Mouse (Mus musculus) MEL (cell line): ENCODE data around the gene Nhlrc3. TPM values are rescaled to one million over a fixed set of nuclear protein-coding genes. Genes with fewer than 3 reads are reported as not detected.
A peak's percentile ranks its signal among the peaks of the same experiment; 100 is the strongest.

Experiments
- DNase-seq: peaks from one replicate; pipeline ENCODE4 v3.0.0; 2011; ENCODE audit warnings: low read depth, low spot score
- H3K27ac ChIP-seq: 2 replicates; pipeline ENCODE4 v1.5.1; 2012; ENCODE audit warnings: low read depth, mild to moderate bottlenecking, control low read depth, low read length, moderate library complexity; ENCODE audit not compliant: control insufficient read depth
- H3K27me3 ChIP-seq, 2 experiments: fragments of 150-350 bp in 1 of 2; sonication (generic) in 1 of 2; 2 replicates each; pipeline ENCODE4 v1.6.1; 2012; ENCODE audit warnings: low read length in 2 of 2, mild to moderate bottlenecking in 2 of 2, improper control_type of control experiment in 1 of 2, moderate library complexity in 1 of 2; ENCODE audit not compliant: insufficient read depth in 2 of 2, control insufficient read depth in 1 of 2
- H3K36me3 ChIP-seq, 2 experiments: 2 replicates each; pipeline ENCODE4 v1.6.1; 2012 to 2014; ENCODE audit warnings: low read length in 2 of 2, improper control_type of control experiment in 1 of 2, inconsistent platforms in 1 of 2, mild to moderate bottlenecking in 1 of 2; ENCODE audit not compliant: insufficient read depth in 2 of 2, control insufficient read depth in 1 of 2
- H3K4me1 ChIP-seq, 2 experiments: fragments of 150-350 bp in 1 of 2; sonication (generic) in 1 of 2; 2 replicates each; pipeline ENCODE4 v1.6.1; 2012; ENCODE audit warnings: low read length in 2 of 2, improper control_type of control experiment in 1 of 2, mild to moderate bottlenecking in 1 of 2; ENCODE audit not compliant: insufficient read depth in 2 of 2, control insufficient read depth in 1 of 2
- H3K4me3 ChIP-seq, 2 experiments: fragments of 150-350 bp in 1 of 2; sonication (generic) in 1 of 2; 2 replicates each; pipeline ENCODE4 v1.5.1; 2012; ENCODE audit warnings: low read depth in 2 of 2, low read length in 2 of 2, mild to moderate bottlenecking in 2 of 2, moderate library complexity in 2 of 2, control low read depth in 1 of 2, improper control_type of control experiment in 1 of 2; ENCODE audit not compliant: control insufficient read depth in 1 of 2, insufficient read depth in 1 of 2
- H3K79me2 ChIP-seq: 2 replicates; pipeline ENCODE4 v1.6.1; 2012; ENCODE audit warnings: mild to moderate bottlenecking, low read length, moderate library complexity; ENCODE audit not compliant: control insufficient read depth, poor library complexity, insufficient read depth
- H3K9ac ChIP-seq: 2 replicates; pipeline ENCODE4 v1.6.1; 2012; ENCODE audit warnings: low read depth, mild to moderate bottlenecking, control low read depth, low read length, moderate library complexity; ENCODE audit not compliant: control insufficient read depth, poor library complexity, severe bottlenecking
- H3K9me3 ChIP-seq: fragments of 150-350 bp; sonication (generic); replicated peaks from 2 replicates; pipeline ENCODE4 v1.6.1; 2012; ENCODE audit warnings: mild to moderate bottlenecking, low read length, improper control_type of control experiment, moderate library complexity; ENCODE audit not compliant: insufficient read depth
- CHD1 ChIP-seq: IDR thresholded peaks from 2 replicates; pipeline ENCODE4 v1.6.1; 2012; ENCODE audit warnings: low read depth, mild to moderate bottlenecking, inconsistent platforms, low read length, improper control_type of control experiment
- CHD2 ChIP-seq: IDR thresholded peaks from 2 replicates; pipeline ENCODE4 v1.6.1; 2011; ENCODE audit warnings: low read length, improper control_type of control experiment
- CTCF ChIP-seq, 3 experiments: IDR thresholded peaks in 2 of 3; conservative IDR thresholded peaks in 1 of 3; 2 replicates each; pipeline ENCODE4 v1.5.1; 2011 to 2012; ENCODE audit warnings: low read length in 3 of 3, low read depth in 2 of 3, mild to moderate bottlenecking in 2 of 3, improper control_type of control experiment in 1 of 3, inconsistent platforms in 1 of 3, mixed read lengths in 1 of 3, moderate library complexity in 1 of 3; ENCODE audit not compliant: control insufficient read depth in 1 of 3, insufficient read depth in 1 of 3, poor library complexity in 1 of 3, severe bottlenecking in 1 of 3
- E2F4 ChIP-seq: IDR thresholded peaks from 2 replicates; pipeline ENCODE4 v1.6.1; 2011; ENCODE audit warnings: low read depth, low read length, improper control_type of control experiment, borderline replicate concordance
- EP300 ChIP-seq, 2 experiments: IDR thresholded peaks; 2 replicates each; pipeline ENCODE4 v1.6.1; 2011; ENCODE audit warnings: improper control_type of control experiment in 2 of 2, low read length in 2 of 2, low read depth in 1 of 2, mild to moderate bottlenecking in 1 of 2
- ETS1 ChIP-seq: IDR thresholded peaks from 2 replicates; pipeline ENCODE4 v1.6.1; 2012; ENCODE audit warnings: low read depth, mild to moderate bottlenecking, inconsistent platforms, low read length, improper control_type of control experiment, moderate library complexity
- HCFC1 ChIP-seq: IDR thresholded peaks from 2 replicates; pipeline ENCODE4 v1.6.1; 2012; ENCODE audit warnings: low read depth, mild to moderate bottlenecking, inconsistent platforms, low read length, improper control_type of control experiment, moderate library complexity
- JUND ChIP-seq: IDR thresholded peaks from 2 replicates; pipeline ENCODE4 v1.6.1; 2011; ENCODE audit warnings: low read depth, mild to moderate bottlenecking, improper control_type of control experiment, low read length
- KAT2A ChIP-seq: conservative IDR thresholded peaks from 2 replicates; pipeline ENCODE4 v1.6.1; 2012; ENCODE audit warnings: low read depth, low read length, improper control_type of control experiment, inconsistent platforms
- MAFK ChIP-seq: IDR thresholded peaks from 2 replicates; pipeline ENCODE4 v1.6.1; 2011; ENCODE audit warnings: low read depth, mild to moderate bottlenecking, low read length, improper control_type of control experiment, borderline replicate concordance
- MAX ChIP-seq: IDR thresholded peaks from 2 replicates; pipeline ENCODE4 v1.6.1; 2011; ENCODE audit warnings: low read length, improper control_type of control experiment
- MAZ ChIP-seq: IDR thresholded peaks from 2 replicates; pipeline ENCODE4 v1.6.1; 2012; ENCODE audit warnings: low read depth, mild to moderate bottlenecking, inconsistent platforms, low read length, improper control_type of control experiment
- MYB ChIP-seq: IDR thresholded peaks from 2 replicates; pipeline ENCODE4 v1.6.1; 2011; ENCODE audit warnings: mild to moderate bottlenecking, low read depth, low read length, improper control_type of control experiment
- MYC ChIP-seq: IDR thresholded peaks from 2 replicates; pipeline ENCODE4 v1.6.1; 2011; ENCODE audit warnings: low read depth, mild to moderate bottlenecking, low read length, improper control_type of control experiment, moderate library complexity
- POLR2A ChIP-seq, 2 experiments: IDR thresholded peaks; 2 replicates each; pipeline ENCODE4 v1.6.1; 2011 to 2012; ENCODE audit warnings: low read length in 2 of 2, mild to moderate bottlenecking in 2 of 2, control low read depth in 1 of 2, improper control_type of control experiment in 1 of 2, low read depth in 1 of 2, moderate library complexity in 1 of 2; ENCODE audit not compliant: control insufficient read depth in 1 of 2, insufficient read depth in 1 of 2, poor library complexity in 1 of 2
- POLR2AphosphoS5 ChIP-seq: IDR thresholded peaks from 2 replicates; pipeline ENCODE4 v1.6.1; 2012; ENCODE audit warnings: low read depth, borderline replicate concordance, mild to moderate bottlenecking, inconsistent platforms, low read length, moderate library complexity, mixed read lengths
- RAD21 ChIP-seq: IDR thresholded peaks from 2 replicates; pipeline ENCODE4 v1.6.1; 2011; ENCODE audit warnings: mild to moderate bottlenecking, low read depth, low read length, improper control_type of control experiment
- RCOR1 ChIP-seq: IDR thresholded peaks from 2 replicates; pipeline ENCODE4 v1.6.1; 2012; ENCODE audit warnings: low read depth, mild to moderate bottlenecking, inconsistent platforms, low read length, improper control_type of control experiment
- SIN3A ChIP-seq: IDR thresholded peaks from 2 replicates; pipeline ENCODE4 v1.6.1; 2012; ENCODE audit warnings: low read length, improper control_type of control experiment, inconsistent platforms
- SMC3 ChIP-seq: IDR thresholded peaks from 2 replicates; pipeline ENCODE4 v1.6.1; 2011; ENCODE audit warnings: low read depth, low read length, improper control_type of control experiment
- TAL1 ChIP-seq: IDR thresholded peaks from 2 replicates; pipeline ENCODE4 v1.6.1; 2012; ENCODE audit warnings: mild to moderate bottlenecking, inconsistent platforms, low read length, moderate library complexity, mixed read lengths
- TBP ChIP-seq: IDR thresholded peaks from 2 replicates; pipeline ENCODE4 v1.8.0; 2011; ENCODE audit warnings: low read depth, low read length, improper control_type of control experiment
- TCF12 ChIP-seq: IDR thresholded peaks from 2 replicates; pipeline ENCODE4 v1.6.1; 2014; ENCODE audit warnings: low read depth, mild to moderate bottlenecking, inconsistent platforms, low read length, improper control_type of control experiment, moderate library complexity
- USF1 ChIP-seq: IDR thresholded peaks from 2 replicates; pipeline ENCODE4 v1.6.1; 2014; ENCODE audit warnings: low read depth, mild to moderate bottlenecking, inconsistent platforms, low read length, improper control_type of control experiment, moderate library complexity
- USF2 ChIP-seq, 2 experiments: IDR thresholded peaks; 2 replicates each; pipeline ENCODE4 v1.6.1; 2011 to 2012; ENCODE audit warnings: improper control_type of control experiment in 2 of 2, low read length in 2 of 2, borderline replicate concordance in 1 of 2, inconsistent platforms in 1 of 2, low read depth in 1 of 2, mild to moderate bottlenecking in 1 of 2; ENCODE audit not compliant: insufficient read depth in 1 of 2
- ZC3H11A ChIP-seq: IDR thresholded peaks from 2 replicates; pipeline ENCODE4 v1.6.1; 2012; ENCODE audit warnings: low read depth, mild to moderate bottlenecking, inconsistent platforms, low read length, improper control_type of control experiment
- ZKSCAN1 ChIP-seq: IDR thresholded peaks from 2 replicates; pipeline ENCODE4 v1.6.1; 2012; ENCODE audit warnings: low read depth, mild to moderate bottlenecking, inconsistent platforms, low read length, improper control_type of control experiment, moderate library complexity
- ZMIZ1 ChIP-seq: IDR thresholded peaks from 2 replicates; pipeline ENCODE4 v1.6.1; 2012; ENCODE audit warnings: low read depth, mild to moderate bottlenecking, inconsistent platforms, low read length, improper control_type of control experiment, moderate library complexity
- ZNF384 ChIP-seq: IDR thresholded peaks from 2 replicates; pipeline ENCODE4 v1.6.1; 2012; ENCODE audit warnings: low read depth, mild to moderate bottlenecking, inconsistent platforms, low read length, improper control_type of control experiment
- polyA plus RNA-seq, 2 experiments: library from polyadenylated mRNA; stranded (reverse) in 1 of 2; unstranded in 1 of 2; fragments of >175 nt in 1 of 2; fragments of >200 nt in 1 of 2; gene quantifications; 2 replicates each; pipeline versions ENCODE4 v1.2.1 to v1.2.4; 2012; ENCODE audit warnings: low replicate concordance in 2 of 2, low read depth in 1 of 2; ENCODE audit not compliant: insufficient read length in 2 of 2, insufficient read depth in 1 of 2, missing spikeins in 1 of 2
- total RNA-seq: library from RNA; depleted of rRNA; stranded (reverse); fragments of 300-350 nt; gene quantifications from 2 replicates; pipeline ENCODE4 v1.2.3, GENCODE M21; 2012

Gene Nhlrc3
- total and polyA plus RNA-seq, 3 experiments: 6.7 to 9.1 TPM; not detected in 1

DNA sequence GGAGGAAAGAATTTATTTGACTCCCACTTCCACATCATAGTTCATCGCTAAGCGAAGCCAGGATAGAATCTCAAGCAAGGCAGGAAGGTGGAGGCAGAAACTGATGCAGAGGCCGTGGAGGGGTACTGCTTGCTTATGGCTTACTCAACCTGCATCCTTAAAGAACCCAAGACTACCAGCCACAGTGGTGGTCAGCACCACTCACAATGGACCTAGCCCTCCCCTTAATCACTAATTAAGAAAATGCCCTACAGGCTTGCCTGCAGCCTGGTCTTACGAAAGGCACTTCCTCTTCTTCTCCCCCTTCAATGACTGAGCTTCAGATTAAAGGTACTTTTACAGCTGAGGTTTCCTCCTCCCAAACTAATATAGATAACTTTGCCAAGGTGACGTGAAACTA lies 26.6 kb downstream of the Nhlrc3 start:
- Histone ChIP-seq H3K36me3 (no peaks in the 10 kb centered on the region), H3K4me3 (no peak overlapping the region), H3K9me3 (no peaks in the 10 kb centered on the region), H3K27ac (no peak overlapping the region)
- DNase-seq: no peak
- no peak for TF ChIP-seq MAX
- TF ChIP-seq ETS1: no peak
- no peak for TF ChIP-seq CHD2
- TF ChIP-seq MAFK: no peak
- TF ChIP-seq ZC3H11A: no peak
- TF ChIP-seq ZNF384: no peak
- TF ChIP-seq JUND: no peak
- no peak for TF ChIP-seq MYC
- TF ChIP-seq POLR2AphosphoS5: no peak
- no peak for TF ChIP-seq TBP
- no peak for TF ChIP-seq HCFC1
- no peak for TF ChIP-seq E2F4
- no peak for TF ChIP-seq SMC3
- no peak for TF ChIP-seq USF1
- TF ChIP-seq, all 39 proteins: peak for 0
- Histone ChIP-seq H3K4me1 (no peaks in the 10 kb centered on the region; a peak in 1 of 4 replicates), H3K79me2 (no peaks in the 10 kb centered on the region), H3K9ac (no peak overlapping the region), H3K27me3 (no peaks in the 10 kb centered on the region)

GRCm38 (mm10) chr3:53434610-53435009 lies 28.5 kb downstream of the Nhlrc3 start:
- Histone ChIP-seq H3K4me1 (no peaks in the 10 kb centered on the region; a peak in 1 of 4 replicates), H3K4me3 (no peak overlapping the region), H3K9ac (no peak overlapping the region), H3K36me3 (no peaks in the 10 kb centered on the region)
- DNase-seq: peak; percentile 12
- peak in 2 of 3 experiments; percentile 21 to 32; a peak in 3 of 6 replicates for TF ChIP-seq CTCF (IDR thresholded peaks at IDR 0.05 in 2 of 3, conservative IDR thresholded peaks at IDR 0.05 in 1 of 3; ENCODE audit: control insufficient read depth in 1 of 3, insufficient read depth in 1 of 3, low read depth in 2 of 3, low read length in 3 of 3, poor library complexity in 1 of 3, severe bottlenecking in 1 of 3)
- no peak for TF ChIP-seq HCFC1
- TF ChIP-seq, all 39 proteins: peak for 1
- no peaks in the 10 kb centered on the region for H3K9me3 ChIP-seq
- H3K79me2 ChIP-seq: no peaks in the 10 kb centered on the region
- no peaks in the 10 kb centered on the region for H3K27me3 ChIP-seq
- H3K27ac ChIP-seq: no peak overlapping the region

GRCm38 (mm10) chr3:53423576-53423975 lies 39.6 kb downstream of the Nhlrc3 start:
- Histone ChIP-seq H3K36me3 (no peaks in the 10 kb centered on the region), H3K4me3 (no peak overlapping the region), H3K27ac (no peak overlapping the region), H3K9me3 (no peaks in the 10 kb centered on the region), H3K79me2 (no peaks in the 10 kb centered on the region), H3K9ac (no peak overlapping the region), H3K4me1 (no peaks in the 10 kb centered on the region), H3K27me3 (no peaks in the 10 kb centered on the region)
- DNase-seq: no peak
- no peak for TF ChIP-seq MYB
- TF ChIP-seq MYC: no peak
- no peak for TF ChIP-seq RCOR1
- no peak for TF ChIP-seq KAT2A
- TF ChIP-seq EP300 (IDR thresholded peaks at IDR 0.05; ENCODE audit: low read depth in 1 of 2, low read length in 2 of 2): no peak
- no peak for TF ChIP-seq TAL1
- no peak for TF ChIP-seq ZKSCAN1
- TF ChIP-seq MAZ: no peak
- TF ChIP-seq HCFC1: no peak
- no peak for TF ChIP-seq ZMIZ1
- no peak for TF ChIP-seq SIN3A
- no peak for TF ChIP-seq CHD1
- TF ChIP-seq POLR2A (IDR thresholded peaks at IDR 0.05; ENCODE audit: control insufficient read depth in 1 of 2, insufficient read depth in 1 of 2, low read depth in 1 of 2, low read length in 2 of 2, poor library complexity in 1 of 2): no peak
- TF ChIP-seq USF2 (IDR thresholded peaks at IDR 0.05; ENCODE audit: borderline replicate concordance in 1 of 2, insufficient read depth in 1 of 2, low read depth in 1 of 2, low read length in 2 of 2): no peak
- no peak for TF ChIP-seq MAFK
- TF ChIP-seq RAD21: no peak
- no peak for TF ChIP-seq TCF12
